Mouse (Mus musculus) kidney, adult 2 months (tissue): Measurements from ENCODE around the gene Tmem9b.

Experiments
- CTCF ChIP-seq: fragments of 200-500 bp; conservative IDR thresholded peaks from 2 replicates; pipeline ENCODE4 v1.5.1; 2011; ENCODE audit warnings: low read depth, mild to moderate bottlenecking, control low read depth, low read length, moderate library complexity, mixed read lengths; ENCODE audit not compliant: insufficient read depth, insufficient read length
- POLR2A ChIP-seq: fragments of 200-500 bp; IDR thresholded peaks from one replicate; pipeline ENCODE4 v1.6.1; 2011; ENCODE audit warnings: low read depth, low read length, control low read depth

GRCm38 (mm10) chr7:109723114-109723513 lies 29.6 kb downstream of the Tmem9b start:
- no peak for TF ChIP-seq CTCF
- TF ChIP-seq POLR2A, result no peak
